Mouse (Mus musculus): Measurements from ENCODE around the gene Kcnab1. TPM values are rescaled to one million over a fixed set of nuclear protein-coding genes. Genes with fewer than 3 reads are reported as not detected.

Kcnab1 gene
- polyA plus RNA-seq, 1 experiment from 2014 or later: 0.32 TPM

- no peaks in the 10 kb centered on the region for H3K36me3 ChIP-seq (ENCODE audit: inconsistent target)
- WGBS (ENCODE audit: missing documents): 97% methylated on average over 2 of the region's 2 CpGs
- no peak overlapping the region for H3K27ac ChIP-seq
- H3K79me2 ChIP-seq (ENCODE audit: inconsistent target): no peaks in the 10 kb centered on the region
- H3K4me3 ChIP-seq (ENCODE audit: inconsistent target): no peak overlapping the region
These were observed 249.7 kb downstream of the Kcnab1 start for GRCm38 (mm10) chr3:65358841-65359240.

- 67% methylated on average over 8 of the region's 8 CpGs for WGBS (ENCODE audit: missing documents)
- H3K4me3 ChIP-seq (ENCODE audit: inconsistent target): no peak overlapping the region
- no peak overlapping the region for H3K27ac ChIP-seq
- no peaks in the 10 kb centered on the region for H3K79me2 ChIP-seq (ENCODE audit: inconsistent target)
- no peaks in the 10 kb centered on the region for H3K36me3 ChIP-seq (ENCODE audit: inconsistent target)
These were observed 251.2 kb downstream of the Kcnab1 start for GRCm38 (mm10) chr3:65360163-65360969.

- 100% methylated on average over 1 of the region's 1 CpGs for WGBS (ENCODE audit: missing documents)
- Histone ChIP-seq H3K4me3 (ENCODE audit: inconsistent target) (no peak overlapping the region), H3K79me2 (ENCODE audit: inconsistent target) (no peaks in the 10 kb centered on the region), H3K36me3 (ENCODE audit: inconsistent target) (no peaks in the 10 kb centered on the region), H3K27ac (no peak overlapping the region)
These were observed 254.3 kb downstream of the Kcnab1 start for GRCm38 (mm10) chr3:65363438-65363837.

- Histone ChIP-seq H3K36me3 (ENCODE audit: inconsistent target) (peaks cover 6% of the 10 kb centered on the region; the same call in 1 of the 2 replicates), H3K79me2 (ENCODE audit: inconsistent target) (no peaks in the 10 kb centered on the region), H3K27ac (no peak overlapping the region), H3K4me3 (ENCODE audit: inconsistent target) (no peak overlapping the region)
- WGBS (ENCODE audit: missing documents): 76% methylated on average over 6 of the region's 6 CpGs
These were observed 256.0 kb downstream of the Kcnab1 start for GRCm38 (mm10) chr3:65365184-65365583.

GRCm38 (mm10) chr3:65365921-65366710 lies 256.9 kb downstream of the Kcnab1 start:
- no peak overlapping the region for H3K27ac ChIP-seq
- no peak overlapping the region for H3K4me3 ChIP-seq (ENCODE audit: inconsistent target)
- WGBS (ENCODE audit: missing documents): 93% methylated on average over 10 of the region's 10 CpGs
- no peaks in the 10 kb centered on the region for H3K79me2 ChIP-seq (ENCODE audit: inconsistent target)
- peaks cover 13% of the 10 kb centered on the region; the same call in 1 of the 2 replicates for H3K36me3 ChIP-seq (ENCODE audit: inconsistent target)

GRCm38 (mm10) chr3:65367944-65368343 lies 258.8 kb downstream of the Kcnab1 start:
- Histone ChIP-seq H3K36me3 (ENCODE audit: inconsistent target) (peaks cover 22% of the 10 kb centered on the region; the same call in 1 of the 2 replicates), H3K27ac (no peak overlapping the region), H3K4me3 (ENCODE audit: inconsistent target) (no peak overlapping the region), H3K79me2 (ENCODE audit: inconsistent target) (no peaks in the 10 kb centered on the region)
- WGBS (ENCODE audit: missing documents): 90% methylated on average over 4 of the region's 4 CpGs

GRCm38 (mm10) chr3:65372552-65372951 lies 263.4 kb downstream of the Kcnab1 start:
- WGBS (ENCODE audit: missing documents): 56% methylated on average over 4 of the region's 4 CpGs
- H3K79me2 ChIP-seq (ENCODE audit: inconsistent target): no peaks in the 10 kb centered on the region
- H3K4me3 ChIP-seq (ENCODE audit: inconsistent target): no peak overlapping the region
- H3K36me3 ChIP-seq (ENCODE audit: inconsistent target): peaks cover 31% of the 10 kb centered on the region; the same call in 1 of the 2 replicates
- H3K27ac ChIP-seq: no peak overlapping the region

- H3K4me3 ChIP-seq (ENCODE audit: inconsistent target): no peak overlapping the region
- 94% methylated on average over 5 of the region's 5 CpGs for WGBS (ENCODE audit: missing documents)
- H3K36me3 ChIP-seq (ENCODE audit: inconsistent target): peaks cover 31% of the 10 kb centered on the region; the same call in 1 of the 2 replicates
- H3K79me2 ChIP-seq (ENCODE audit: inconsistent target): peaks cover 8% of the 10 kb centered on the region
- H3K27ac ChIP-seq: no peak overlapping the region
These were observed 264.5 kb downstream of the Kcnab1 start for GRCm38 (mm10) chr3:65373594-65374182.

GRCm38 (mm10) chr3:65374729-65375128 lies 265.5 kb downstream of the Kcnab1 start:
- H3K27ac ChIP-seq: no peak overlapping the region
- H3K36me3 ChIP-seq (ENCODE audit: inconsistent target): peaks cover 34% of the 10 kb centered on the region
- H3K79me2 ChIP-seq (ENCODE audit: inconsistent target): peaks cover 19% of the 10 kb centered on the region
- WGBS (ENCODE audit: missing documents): 82% methylated on average over 3 of the region's 3 CpGs
- H3K4me3 ChIP-seq (ENCODE audit: inconsistent target): no peak overlapping the region

GRCm38 (mm10) chr3:65378724-65379123 lies 269.5 kb downstream of the Kcnab1 start:
- no peak overlapping the region for H3K4me3 ChIP-seq (ENCODE audit: inconsistent target)
- H3K36me3 ChIP-seq (ENCODE audit: inconsistent target): peaks cover 41% of the 10 kb centered on the region
- H3K79me2 ChIP-seq (ENCODE audit: inconsistent target): peaks cover 43% of the 10 kb centered on the region
- H3K27ac ChIP-seq: no peak overlapping the region

GRCm38 (mm10) chr3:65379884-65380539 lies 270.8 kb downstream of the Kcnab1 start:
- Histone ChIP-seq H3K79me2 (ENCODE audit: inconsistent target) (peaks cover 56% of the 10 kb centered on the region), H3K36me3 (ENCODE audit: inconsistent target) (peaks cover 41% of the 10 kb centered on the region), H3K27ac (peak overlapping the region; percentile 31; the same call in 1 of the 2 replicates), H3K4me3 (ENCODE audit: inconsistent target) (no peak overlapping the region)
- WGBS (ENCODE audit: missing documents): 44% methylated on average over 4 of the region's 4 CpGs

GRCm38 (mm10) chr3:65381094-65381493 lies 271.9 kb downstream of the Kcnab1 start:
- H3K36me3 ChIP-seq (ENCODE audit: inconsistent target): peaks cover 41% of the 10 kb centered on the region
- H3K79me2 ChIP-seq (ENCODE audit: inconsistent target): peaks cover 67% of the 10 kb centered on the region
- no peak overlapping the region for H3K4me3 ChIP-seq (ENCODE audit: inconsistent target)
- H3K27ac ChIP-seq: peak overlapping the region; percentile 31
- WGBS (ENCODE audit: missing documents): 95% methylated on average over 4 of the region's 4 CpGs

- Histone ChIP-seq H3K36me3 (ENCODE audit: inconsistent target) (peaks cover 61% of the 10 kb centered on the region), H3K27ac (no peak overlapping the region), H3K4me3 (ENCODE audit: inconsistent target) (no peak overlapping the region), H3K79me2 (ENCODE audit: inconsistent target) (peaks cover 84% of the 10 kb centered on the region)
- 94% methylated on average over 3 of the region's 3 CpGs for WGBS (ENCODE audit: missing documents)
These were observed 275.2 kb downstream of the Kcnab1 start for GRCm38 (mm10) chr3:65384431-65384830.

GRCm38 (mm10) chr3:65385771-65386170 lies 276.6 kb downstream of the Kcnab1 start:
- Histone ChIP-seq H3K4me3 (ENCODE audit: inconsistent target) (no peak overlapping the region), H3K79me2 (ENCODE audit: inconsistent target) (peaks cover 92% of the 10 kb centered on the region), H3K36me3 (ENCODE audit: inconsistent target) (peaks cover 55% of the 10 kb centered on the region), H3K27ac (no peak overlapping the region)
